9 mouse cellular contexts compared by ENCODE assay signal in genomic region chr11:100391081-100391883, GRCm38 (mm10). TPM values are rescaled to one million over a fixed set of nuclear protein-coding genes. Genes with fewer than 3 reads are reported as not detected.
DNase-seq lines count a peak whose midpoint lies in the region; ATAC-seq lines count a peak whose summit lies in the region.
"Had no signal": no experiment of that assay in that cellular context is flagged by ENCODE, and none has a peak within 500 bp of the region (broad histone marks: within the 10 kb centered on the region; RNA-seq: fewer than 3 reads in every experiment).

No protein-coding gene starts in this region.

- peak overlapping the region; percentile 42; the same call in 1 of the 2 replicates for H3K27ac ChIP-seq in forebrain, embryonic 16.5 days (ENCODE audit: low read length)
- no peak overlapping the region for H3K27ac ChIP-seq in forebrain, embryonic 12.5 days
- no peak overlapping the region for H3K27ac ChIP-seq in embryonic facial prominence, embryonic 11.5 days (replicated peaks; ENCODE audit: low read depth, low read length)
- no peak overlapping the region for H3K27ac ChIP-seq in midbrain, embryonic 11.5 days (ENCODE audit: low read depth, low read length)

- 0 out of 2 replicates have a peak, but pooled peaks cover 4% of the 10 kb centered on the region for H3K27me3 ChIP-seq in forebrain, embryonic 16.5 days (replicated peaks; ENCODE audit: control insufficient read depth, insufficient read depth, low read length)
- H3K27me3 ChIP-seq in forebrain, embryonic 12.5 days: peaks cover 30% of the 10 kb centered on the region
- peaks cover 2% of the 10 kb centered on the region; the same call in 1 of the 2 replicates for H3K27me3 ChIP-seq in embryonic facial prominence, embryonic 11.5 days (ENCODE audit: control insufficient read depth, insufficient read depth, low read length)
- peaks cover 10% of the 10 kb centered on the region; the same call in 1 of the 2 replicates for H3K27me3 ChIP-seq in midbrain, embryonic 11.5 days (ENCODE audit: control insufficient read depth, insufficient read depth, low read length)

- H3K4me2 ChIP-seq in forebrain, embryonic 16.5 days (ENCODE audit: low read length): no peak overlapping the region
- no peak overlapping the region for H3K4me2 ChIP-seq in forebrain, embryonic 12.5 days
- no peak overlapping the region for H3K4me2 ChIP-seq in embryonic facial prominence, embryonic 11.5 days (ENCODE audit: low read depth, low read length)
- H3K4me2 ChIP-seq in midbrain, embryonic 11.5 days: 0 out of 2 replicates have a peak overlapping the region, but pooled peaks have one; percentile 5

- no peak for DNase-seq in embryonic facial prominence, embryonic 11.5 days (ENCODE audit: low spot score)
- DNase-seq in heart, postnatal 25 days (ENCODE audit: low spot score): peak; percentile 91
- peak; percentile 80 to 90 for DNase-seq in kidney, postnatal 36 days
- DNase-seq in midbrain, embryonic 11.5 days (ENCODE audit: low spot score, missing footprints): no peak
- no peak for DNase-seq in left cerebral cortex, postnatal 36 days (ENCODE audit: low spot score in 2 of 2)

- intact Hi-C loops in heart, postnatal 25 days (cut with DNase I): loop anchor here (2.0 kb wide), 1 partner anchor 14 kb away; no protein-coding TSS in a partner anchor
- intact Hi-C loops in left cerebral cortex, postnatal 36 days (cut with DNase I): no loop called here

- WGBS in forebrain, embryonic 16.5 days: 69% methylated on average over 9 of the region's 9 CpGs
- 75% methylated on average over 9 of the region's 9 CpGs for WGBS in forebrain, embryonic 12.5 days
- WGBS in embryonic facial prominence, embryonic 11.5 days: 62% methylated on average over 9 of the region's 9 CpGs
- 73% methylated on average over 9 of the region's 9 CpGs for WGBS in midbrain, embryonic 11.5 days

- no peak overlapping the region for H3K4me3 ChIP-seq in forebrain, embryonic 16.5 days (replicated peaks; ENCODE audit: low read length)
- H3K4me3 ChIP-seq in forebrain, embryonic 12.5 days (replicated peaks): no peak overlapping the region
- H3K4me3 ChIP-seq in embryonic facial prominence, embryonic 11.5 days (ENCODE audit: low read depth, low read length): no peak overlapping the region
- no peak overlapping the region for H3K4me3 ChIP-seq in midbrain, embryonic 11.5 days (ENCODE audit: low read depth, low read length)

- peaks cover 19% of the 10 kb centered on the region for H3K4me1 ChIP-seq in forebrain, embryonic 16.5 days (replicated peaks; ENCODE audit: control insufficient read depth, insufficient read depth, low read length)
- H3K4me1 ChIP-seq in forebrain, embryonic 12.5 days: peaks cover 26% of the 10 kb centered on the region
- H3K4me1 ChIP-seq in embryonic facial prominence, embryonic 11.5 days (ENCODE audit: control insufficient read depth, insufficient read depth, low read length): peaks cover 8% of the 10 kb centered on the region
- peaks cover 2% of the 10 kb centered on the region for H3K4me1 ChIP-seq in midbrain, embryonic 11.5 days (ENCODE audit: control insufficient read depth, insufficient read depth, low read length)

- ATAC-seq in forebrain, embryonic 16.5 days: no peak
- ATAC-seq in forebrain, embryonic 12.5 days (ENCODE audit: low FRiP score): no peak
- ATAC-seq in embryonic facial prominence, embryonic 11.5 days (replicated peaks; ENCODE audit: insufficient number of reproducible peaks, low FRiP score, low TSS enrichment, low read depth): peak; percentile 40; the same call in 1 of the 2 replicates
- peak; percentile 44; the same call in 1 of the 2 replicates for ATAC-seq in midbrain, embryonic 11.5 days (ENCODE audit: low FRiP score)
- ATAC-seq in erythroid progenitor cell, adult 5-6 weeks (replicated peaks; ENCODE audit: low FRiP score, poor library complexity, severe bottlenecking): no peak

- no peaks in the 10 kb centered on the region for H3K36me3 ChIP-seq in forebrain, embryonic 16.5 days (ENCODE audit: control insufficient read depth, insufficient read depth)
- H3K36me3 ChIP-seq in forebrain, embryonic 12.5 days (replicated peaks): no peaks in the 10 kb centered on the region
- no peaks in the 10 kb centered on the region for H3K36me3 ChIP-seq in embryonic facial prominence, embryonic 11.5 days (replicated peaks; ENCODE audit: control insufficient read depth, insufficient read depth, low read depth, low read length)
- no peaks in the 10 kb centered on the region for H3K36me3 ChIP-seq in midbrain, embryonic 11.5 days (ENCODE audit: control insufficient read depth, insufficient read depth, low read length)
- H3K36me3 ChIP-seq: G1E had no signal

- no peaks in the 10 kb centered on the region for H3K9me3 ChIP-seq in forebrain, embryonic 16.5 days (ENCODE audit: control insufficient read depth, low read length)
- no peaks in the 10 kb centered on the region for H3K9me3 ChIP-seq in forebrain, embryonic 12.5 days
- H3K9me3 ChIP-seq in embryonic facial prominence, embryonic 11.5 days (replicated peaks; ENCODE audit: control insufficient read depth, low read length): no peaks in the 10 kb centered on the region
- H3K9me3 ChIP-seq in midbrain, embryonic 11.5 days (ENCODE audit: control insufficient read depth, low read length): no peaks in the 10 kb centered on the region
- H3K9me3 ChIP-seq: G1E had no signal

- H3K9ac ChIP-seq in forebrain, embryonic 16.5 days (replicated peaks; ENCODE audit: low read depth, low read length): no peak overlapping the region
- H3K9ac ChIP-seq in forebrain, embryonic 12.5 days: no peak overlapping the region
- H3K9ac ChIP-seq in embryonic facial prominence, embryonic 11.5 days (replicated peaks; ENCODE audit: low read length): no peak overlapping the region
- no peak overlapping the region for H3K9ac ChIP-seq in midbrain, embryonic 11.5 days (ENCODE audit: low read length)

RNA-seq across cellular contexts. Expression of gene Jup, which starts 6.3 kb away (rescaled TPM):
- polyA plus RNA-seq in forebrain, embryonic 16.5 days (2015; fragmentation: Nextera tagmentation; extraction: Ambion mirVana): 56.2 and 62.0 TPM in 2 replicates
- 37.6 and 40.5 TPM in 2 replicates for polyA plus RNA-seq in forebrain, embryonic 12.5 days (2016; fragmentation: Nextera tagmentation; extraction: Ambion mirVana)
- 31.8 and 37.4 TPM in 2 replicates for polyA plus RNA-seq in embryonic facial prominence, embryonic 11.5 days (2014; fragmentation: Nextera tagmentation; extraction: Ambion mirVana)
- 100 to 1,000 TPM; 239 to 247 TPM for total RNA-seq in heart, postnatal 25 days (2021)
- polyA plus RNA-seq in midbrain, embryonic 11.5 days (2014; fragmentation: Nextera tagmentation; extraction: Ambion mirVana): 23.5 and 25.2 TPM in 2 replicates
- total RNA-seq in erythroid progenitor cell, adult 5-6 weeks (2015; ENCODE audit: low replicate concordance): 7.2 and 10.1 TPM in 2 replicates
- total RNA-seq in erythroid progenitor cell, adult 5-6 weeks (2017; ENCODE audit: low replicate concordance): 1.9 and 5.5 TPM in 2 replicates
- total RNA-seq in left cerebral cortex, postnatal 36 days (2021): 10 to 100 TPM; 44.1 to 49.2 TPM
- polyA plus RNA-seq: G1E had no signal

RNA-seq across cellular contexts. Expression of gene P3h4, which starts 23.4 kb away (rescaled TPM):
- 13.8 and 13.9 TPM in 2 replicates for polyA plus RNA-seq in forebrain, embryonic 16.5 days (2015; fragmentation: Nextera tagmentation; extraction: Ambion mirVana)
- 15.9 and 18.9 TPM in 2 replicates for polyA plus RNA-seq in forebrain, embryonic 12.5 days (2016; fragmentation: Nextera tagmentation; extraction: Ambion mirVana)
- polyA plus RNA-seq in embryonic facial prominence, embryonic 11.5 days (2014; fragmentation: Nextera tagmentation; extraction: Ambion mirVana): 33.0 and 37.1 TPM in 2 replicates
- total RNA-seq in heart, postnatal 25 days (2021): 10 to 100 TPM; 15.4 to 15.8 TPM
- polyA plus RNA-seq in midbrain, embryonic 11.5 days (2014; fragmentation: Nextera tagmentation; extraction: Ambion mirVana): 19.3 and 19.7 TPM in 2 replicates
- not detected in 2 replicates for total RNA-seq in erythroid progenitor cell, adult 5-6 weeks (2015; ENCODE audit: low replicate concordance)
- not detected in 2 replicates for total RNA-seq in erythroid progenitor cell, adult 5-6 weeks (2017; ENCODE audit: low replicate concordance)
- 10 to 100 TPM in 1 of 2 experiments, 1 to 10 TPM in 1; 7.9 to 10.6 TPM for total RNA-seq in left cerebral cortex, postnatal 36 days (2021)
- total RNA-seq: G1E had no signal
- polyA plus RNA-seq: G1E had no signal

RNA-seq across cellular contexts. Expression of gene Fkbp10, which starts 24.2 kb away (rescaled TPM):
- polyA plus RNA-seq in forebrain, embryonic 16.5 days (2015; fragmentation: Nextera tagmentation; extraction: Ambion mirVana): 18.4 and 25.6 TPM in 2 replicates
- polyA plus RNA-seq in forebrain, embryonic 12.5 days (2016; fragmentation: Nextera tagmentation; extraction: Ambion mirVana): 27.0 and 32.1 TPM in 2 replicates
- 60.0 and 69.4 TPM in 2 replicates for polyA plus RNA-seq in embryonic facial prominence, embryonic 11.5 days (2014; fragmentation: Nextera tagmentation; extraction: Ambion mirVana)
- total RNA-seq in heart, postnatal 25 days (2021): 10 to 100 TPM; 12.2 to 14.4 TPM
- 33.0 and 36.2 TPM in 2 replicates for polyA plus RNA-seq in midbrain, embryonic 11.5 days (2014; fragmentation: Nextera tagmentation; extraction: Ambion mirVana)
- total RNA-seq in erythroid progenitor cell, adult 5-6 weeks (2015; ENCODE audit: low replicate concordance): not detected in 2 replicates
- not detected in 2 replicates for total RNA-seq in erythroid progenitor cell, adult 5-6 weeks (2017; ENCODE audit: low replicate concordance)
- 1 to 10 TPM; 5.3 to 6.6 TPM for total RNA-seq in left cerebral cortex, postnatal 36 days (2021)
- polyA plus RNA-seq: G1E had no signal

RNA-seq across cellular contexts. Expression of gene Hap1, which starts 35.4 kb away (rescaled TPM):
- 72.3 and 164 TPM in 2 replicates for polyA plus RNA-seq in forebrain, embryonic 16.5 days (2015; fragmentation: Nextera tagmentation; extraction: Ambion mirVana)
- polyA plus RNA-seq in forebrain, embryonic 12.5 days (2016; fragmentation: Nextera tagmentation; extraction: Ambion mirVana): 96.3 and 116 TPM in 2 replicates
- 5.5 and 6.2 TPM in 2 replicates for polyA plus RNA-seq in embryonic facial prominence, embryonic 11.5 days (2014; fragmentation: Nextera tagmentation; extraction: Ambion mirVana)
- total RNA-seq in heart, postnatal 25 days (2021): 1 to 10 TPM in 1 of 2 experiments, under 1 TPM in 1; 0.83 to 1.2 TPM
- 16.4 TPM in 2 replicates for polyA plus RNA-seq in midbrain, embryonic 11.5 days (2014; fragmentation: Nextera tagmentation; extraction: Ambion mirVana)
- not detected in 2 replicates for total RNA-seq in erythroid progenitor cell, adult 5-6 weeks (2015; ENCODE audit: low replicate concordance)
- total RNA-seq in erythroid progenitor cell, adult 5-6 weeks (2017; ENCODE audit: low replicate concordance): 0.13 TPM in 1 of 2 replicates, not detected in the other
- 100 to 1,000 TPM in 1 of 2 experiments, 10 to 100 TPM in 1; 88.1 to 173 TPM for total RNA-seq in left cerebral cortex, postnatal 36 days (2021)
- polyA plus RNA-seq: G1E had no signal

RNA-seq across cellular contexts. Expression of gene Nt5c3b, which starts 50.3 kb away (rescaled TPM):
- polyA plus RNA-seq in forebrain, embryonic 16.5 days (2015; fragmentation: Nextera tagmentation; extraction: Ambion mirVana): 104 and 120 TPM in 2 replicates
- 106 and 111 TPM in 2 replicates for polyA plus RNA-seq in forebrain, embryonic 12.5 days (2016; fragmentation: Nextera tagmentation; extraction: Ambion mirVana)
- polyA plus RNA-seq in embryonic facial prominence, embryonic 11.5 days (2014; fragmentation: Nextera tagmentation; extraction: Ambion mirVana): 136 and 145 TPM in 2 replicates
- 10 to 100 TPM; 30.2 to 33.3 TPM for total RNA-seq in heart, postnatal 25 days (2021)
- polyA plus RNA-seq in midbrain, embryonic 11.5 days (2014; fragmentation: Nextera tagmentation; extraction: Ambion mirVana): 88.9 and 91.6 TPM in 2 replicates
- 2.5 TPM in 2 replicates for total RNA-seq in erythroid progenitor cell, adult 5-6 weeks (2015; ENCODE audit: low replicate concordance)
- total RNA-seq in erythroid progenitor cell, adult 5-6 weeks (2017; ENCODE audit: low replicate concordance): 0.26 TPM in 1 of 2 replicates, not detected in the other
- 10 to 100 TPM; 46.3 to 48.5 TPM for total RNA-seq in left cerebral cortex, postnatal 36 days (2021)

Comparison
In these comparisons a context has a peak if more than half of its experiments do, and no peak if none do; other contexts are left out.
1. ATAC-seq: peak in embryonic facial prominence, embryonic 11.5 days (single experiment) and midbrain, embryonic 11.5 days (single experiment); none in forebrain, embryonic 16.5 days (single experiment), forebrain, embryonic 12.5 days (single experiment) and erythroid progenitor cell, adult 5-6 weeks (single experiment).
2. DNase-seq: peak in heart, postnatal 25 days (single experiment) and kidney, postnatal 36 days (2 of 2); none in embryonic facial prominence, embryonic 11.5 days (single experiment), midbrain, embryonic 11.5 days (single experiment) and left cerebral cortex, postnatal 36 days (0 of 2).